Mouse (Mus musculus) E14TG2a.4 (cell line): Measurements from ENCODE around the gene Lrrc39.
"Not testable (repeated sequence)": the region's sequence is repeated elsewhere in the genome, so short reads cannot be mapped to it uniquely, and the experiment has no call there.

Experiments used
- H3K27me3 ChIP-seq: 2 replicates; pipeline ENCODE4 v1.6.1; 2014; ENCODE audit warnings: low read length, control low read depth; ENCODE audit not compliant: insufficient read depth
- H3K36me3 ChIP-seq: 2 replicates; pipeline ENCODE4 v1.6.1; 2014; ENCODE audit warnings: low read length, control low read depth; ENCODE audit not compliant: insufficient read depth
- H3K4me1 ChIP-seq: replicated peaks from 2 replicates; pipeline ENCODE4 v1.6.1; 2014; ENCODE audit warnings: low read depth, low read length, control low read depth
- H3K4me3 ChIP-seq: replicated peaks from 2 replicates; pipeline ENCODE4 v1.5.1; 2014; ENCODE audit warnings: mild to moderate bottlenecking, low read length
- H3K9me3 ChIP-seq: 2 replicates; pipeline ENCODE4 v1.6.1; 2014; ENCODE audit warnings: low read length, control low read depth
- CTCF ChIP-seq: conservative IDR thresholded peaks from 2 replicates; pipeline ENCODE4 v1.5.1; 2014; ENCODE audit warnings: low read length
- NANOG ChIP-seq: IDR thresholded peaks from 2 replicates; pipeline ENCODE4 v1.6.1; 2014; ENCODE audit warnings: borderline replicate concordance, low read length, mixed read lengths
- POU5F1 ChIP-seq: IDR thresholded peaks from 2 replicates; pipeline ENCODE4 v1.6.1; 2014; ENCODE audit warnings: low read length, borderline replicate concordance

The Lrrc39 gene

GRCm38 (mm10) chr3:116547430-116547829 lies 15.3 kb upstream of the Lrrc39 start:
- TF ChIP-seq POU5F1 (no peak), CTCF (no peak), NANOG (no peak)
- H3K36me3 ChIP-seq: peaks cover 81% of the 10 kb centered on the region
- no peak overlapping the region for H3K4me3 ChIP-seq
- peaks cover 21% of the 10 kb centered on the region for H3K9me3 ChIP-seq
- H3K27me3 ChIP-seq: no peaks in the 10 kb centered on the region
- peaks cover 2% of the 10 kb centered on the region; the same call in 1 of the 2 replicates for H3K4me1 ChIP-seq

DNA sequence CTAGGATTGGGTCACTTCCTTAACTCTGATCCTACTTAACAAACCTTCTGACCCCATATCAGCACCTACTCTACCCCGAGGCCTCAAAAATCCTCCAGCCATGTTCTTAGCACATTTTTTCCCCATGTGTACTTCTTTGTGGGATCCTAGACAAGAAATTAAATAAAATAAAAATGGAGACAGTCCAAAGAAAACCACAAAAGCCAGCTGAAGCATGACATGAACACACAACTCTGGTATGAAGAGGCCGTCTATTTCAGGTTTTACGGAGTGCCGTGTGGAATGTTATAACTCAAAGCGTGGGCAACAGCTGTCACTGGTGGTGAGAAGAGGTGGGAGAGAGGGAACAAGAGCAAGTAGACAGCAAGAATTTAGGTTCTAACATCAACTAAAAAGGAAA lies 11.4 kb upstream of the Lrrc39 start:
- H3K4me1 ChIP-seq: no peaks in the 10 kb centered on the region
- no peaks in the 10 kb centered on the region for H3K27me3 ChIP-seq
- peaks cover 26% of the 10 kb centered on the region for H3K9me3 ChIP-seq
- TF ChIP-seq CTCF (no peak), NANOG (no peak), POU5F1 (no peak)
- H3K4me3 ChIP-seq: no peak overlapping the region
- peaks cover 48% of the 10 kb centered on the region for H3K36me3 ChIP-seq

DNA sequence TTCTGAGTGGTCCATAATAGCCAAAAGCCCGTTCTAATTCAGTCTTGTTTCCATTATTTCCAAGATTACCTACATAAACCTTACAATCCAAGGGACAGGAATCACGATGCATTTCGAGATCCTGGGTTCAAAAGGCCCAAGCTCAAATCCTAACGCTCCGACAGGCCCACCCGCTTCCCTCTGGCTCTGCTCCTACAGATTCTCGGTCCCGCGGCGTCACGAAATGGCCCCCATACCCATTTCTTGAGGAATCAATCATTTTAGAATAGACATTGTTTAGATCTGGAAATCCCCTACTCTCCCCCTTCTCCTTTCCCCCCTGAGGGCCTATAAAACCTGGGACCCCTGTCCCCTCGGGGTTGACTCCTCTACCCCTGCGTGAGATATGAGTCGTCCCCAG lies 1.5 kb upstream of the Lrrc39 start:
- peaks cover 11% of the 10 kb centered on the region for H3K9me3 ChIP-seq
- H3K27me3 ChIP-seq, H3K36me3 ChIP-seq, H3K4me3 ChIP-seq, H3K4me1 ChIP-seq: not testable (repeated sequence)

DNA sequence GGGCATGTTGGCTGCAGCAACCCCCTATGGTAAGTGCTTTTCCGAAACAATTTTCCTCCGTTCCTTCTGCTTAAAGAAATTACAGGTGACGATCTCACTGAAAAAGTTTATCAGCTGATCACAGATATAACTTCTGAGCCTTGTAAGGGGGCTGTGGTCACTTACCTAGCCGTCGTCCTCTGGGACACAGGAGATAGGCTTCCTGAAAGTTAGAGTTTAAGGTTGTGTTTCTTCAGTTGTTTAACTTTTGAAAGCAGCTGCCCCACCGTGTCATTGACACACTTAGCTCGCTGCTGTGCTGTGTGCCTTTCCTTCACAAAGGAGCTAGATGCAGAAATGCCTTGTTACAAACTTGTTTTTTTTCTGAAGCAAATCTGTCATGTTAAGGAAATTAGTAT lies 321 bp downstream of the Lrrc39 start:
- Histone ChIP-seq H3K4me3 (no peak overlapping the region), H3K9me3 (peaks cover 17% of the 10 kb centered on the region), H3K4me1 (no peaks in the 10 kb centered on the region), H3K27me3 (no peaks in the 10 kb centered on the region), H3K36me3 (no peaks in the 10 kb centered on the region)
- no peak for TF ChIP-seq POU5F1
- TF ChIP-seq NANOG: no peak
- no peak for TF ChIP-seq CTCF

DNA sequence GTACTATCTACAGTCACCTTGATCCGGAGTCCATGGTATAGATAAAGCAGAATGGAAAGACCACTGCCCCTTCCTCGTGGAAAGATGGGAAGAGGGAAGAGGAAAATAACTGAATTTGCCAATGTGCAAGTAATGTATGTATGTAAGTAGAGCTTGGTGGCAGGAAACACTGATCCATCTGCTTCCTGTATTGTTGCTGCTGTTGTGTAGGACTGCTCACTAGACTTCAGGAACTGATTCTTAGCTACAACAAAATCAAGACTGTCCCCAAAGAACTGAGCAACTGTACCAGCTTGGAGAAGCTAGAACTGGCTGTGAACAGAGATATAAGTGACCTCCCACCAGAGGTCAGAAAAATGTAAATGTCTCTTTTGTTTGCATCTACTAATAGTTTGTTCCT lies 7.9 kb downstream of the Lrrc39 start:
- Histone ChIP-seq H3K9me3 (peaks cover 11% of the 10 kb centered on the region), H3K36me3 (no peaks in the 10 kb centered on the region), H3K27me3 (no peaks in the 10 kb centered on the region), H3K4me3 (no peak overlapping the region), H3K4me1 (no peaks in the 10 kb centered on the region)
- TF ChIP-seq POU5F1: no peak
- TF ChIP-seq NANOG: no peak
- no peak for TF ChIP-seq CTCF

DNA sequence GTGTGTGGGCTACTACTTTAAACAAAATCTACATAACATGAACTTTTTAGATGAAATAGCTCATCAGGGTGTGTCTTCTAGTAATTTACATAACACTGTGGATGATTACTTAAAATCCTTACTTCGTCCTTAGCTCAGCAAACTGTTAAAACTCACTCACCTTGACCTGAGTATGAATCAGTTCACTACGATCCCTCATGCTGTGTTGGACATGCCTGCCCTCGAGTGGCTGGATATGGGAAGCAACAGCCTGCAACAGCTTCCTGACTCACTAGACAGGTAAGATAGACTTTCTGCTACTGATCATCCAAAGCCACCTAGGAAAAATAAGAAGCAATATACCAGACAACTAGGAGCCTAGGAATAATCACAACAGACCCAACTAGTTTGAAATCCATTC lies 14.5 kb downstream of the Lrrc39 start:
- Histone ChIP-seq H3K4me1 (peaks cover 17% of the 10 kb centered on the region), H3K4me3 (no peak overlapping the region), H3K36me3 (peaks cover 24% of the 10 kb centered on the region), H3K27me3 (no peaks in the 10 kb centered on the region), H3K9me3 (no peaks in the 10 kb centered on the region)
- TF ChIP-seq CTCF: peak; percentile 23; the same call in 1 of the 2 replicates
- peak; percentile 49; the same call in 1 of the 2 replicates for TF ChIP-seq NANOG
- TF ChIP-seq POU5F1: no peak

DNA sequence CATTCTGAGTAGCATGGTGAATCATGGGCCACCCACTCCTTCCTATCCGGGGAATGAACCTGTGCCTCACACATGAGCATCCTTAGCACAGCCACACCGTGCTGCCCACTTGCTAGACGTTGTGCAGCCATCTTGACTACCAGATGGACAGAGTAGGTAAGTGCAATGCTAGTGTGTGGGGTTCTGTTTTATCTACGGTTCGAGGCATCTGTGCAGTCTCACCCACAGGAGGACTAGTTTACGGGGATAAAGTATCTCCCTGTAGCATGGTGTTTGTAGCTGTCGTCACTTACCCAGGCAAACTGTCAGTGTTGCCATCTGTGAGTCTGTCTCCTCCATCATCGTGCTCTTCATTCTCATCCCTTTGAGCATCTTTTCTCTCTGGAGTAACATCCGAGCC lies 19.4 kb downstream of the Lrrc39 start:
- no peak for TF ChIP-seq NANOG
- no peak for TF ChIP-seq POU5F1
- TF ChIP-seq CTCF: no peak
- peaks cover 70% of the 10 kb centered on the region for H3K36me3 ChIP-seq
- H3K9me3 ChIP-seq: no peaks in the 10 kb centered on the region
- H3K27me3 ChIP-seq: no peaks in the 10 kb centered on the region
- no peak overlapping the region for H3K4me3 ChIP-seq
- H3K4me1 ChIP-seq: peaks cover 11% of the 10 kb centered on the region

DNA sequence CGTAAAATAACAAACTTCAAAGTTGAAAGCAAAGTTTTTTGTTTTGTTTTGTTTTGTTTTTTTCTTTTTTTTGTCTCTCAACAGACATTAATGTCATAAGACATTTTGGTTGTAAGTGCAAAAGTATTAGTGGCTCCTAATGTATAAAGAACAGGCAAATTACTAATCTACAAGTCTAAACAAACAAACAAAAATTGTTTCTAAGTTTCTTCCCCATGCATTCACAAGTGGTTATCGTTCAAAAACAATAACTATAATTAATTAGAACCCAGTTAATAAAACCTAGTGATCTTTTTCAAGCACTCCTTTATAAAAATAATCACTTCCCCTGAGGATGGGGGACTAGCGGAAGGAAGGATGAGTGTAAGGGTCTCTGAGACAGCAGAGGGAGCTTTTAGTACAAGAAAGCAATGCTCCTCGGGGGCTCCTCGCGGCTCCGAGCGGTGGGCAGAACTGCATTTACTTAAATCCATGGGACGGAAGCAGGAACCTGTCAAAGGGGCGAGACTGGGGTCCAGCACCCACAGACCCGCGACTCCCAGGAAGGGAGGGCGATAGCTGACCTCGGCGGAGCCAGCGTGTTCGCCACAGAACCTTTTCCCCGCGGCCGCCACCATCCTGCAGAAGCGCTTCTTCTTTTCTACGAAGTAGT lies 31.4 kb downstream of the Lrrc39 start:
- H3K9me3 ChIP-seq: no peaks in the 10 kb centered on the region
- peaks cover 46% of the 10 kb centered on the region for H3K4me1 ChIP-seq
- no peaks in the 10 kb centered on the region for H3K27me3 ChIP-seq
- peaks cover 32% of the 10 kb centered on the region for H3K36me3 ChIP-seq
- peak overlapping the region; percentile 97 for H3K4me3 ChIP-seq
- TF ChIP-seq POU5F1 (no peak), CTCF (no peak), NANOG (no peak)

DNA sequence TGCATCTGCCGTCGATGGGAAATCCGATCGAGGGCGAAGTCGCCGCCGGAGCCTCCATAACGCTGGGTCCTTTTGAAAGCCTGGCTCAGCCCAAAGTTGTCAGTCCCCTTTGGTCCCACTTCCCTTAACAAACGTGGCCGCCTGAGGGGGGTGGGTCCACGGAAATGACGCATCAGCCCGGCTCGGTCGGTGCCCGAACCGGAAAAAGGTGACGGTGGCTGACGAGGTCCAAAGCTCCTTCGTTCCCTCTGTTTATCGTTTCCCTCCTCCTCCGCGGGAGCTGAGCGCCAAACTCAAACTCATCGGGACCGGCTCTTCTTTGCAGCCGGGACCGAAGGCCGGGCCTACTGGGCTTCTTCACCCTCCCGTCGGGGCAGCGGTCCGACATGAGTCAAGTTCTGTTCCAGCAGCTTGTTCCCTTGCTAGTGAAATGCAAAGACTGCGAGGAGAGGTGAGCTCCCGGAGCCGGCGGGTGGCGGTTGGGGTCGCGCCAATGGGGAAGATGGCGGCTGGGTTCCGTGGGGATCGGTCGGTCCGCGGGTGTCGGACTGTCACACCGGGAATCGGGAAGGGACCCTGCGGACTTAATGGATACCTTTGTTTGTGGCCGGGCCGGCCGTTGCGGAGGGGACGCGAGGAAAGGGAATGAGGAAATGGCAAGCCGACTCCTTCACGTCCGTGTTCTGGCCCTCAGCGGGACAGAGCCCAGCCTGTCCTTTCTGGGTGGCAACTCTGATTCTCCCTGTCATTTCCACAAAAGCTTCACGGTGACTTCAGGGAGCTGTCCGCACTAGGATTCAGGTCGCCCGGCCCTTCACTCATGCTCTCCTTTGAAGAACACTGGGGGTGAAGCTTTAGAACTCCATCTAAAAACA lies 32.2 kb downstream of the Lrrc39 start, which contains the start of gene Sass6:
Gene Sass6, plus strand, starts transcription at position 255 of the 875 bp plus-strand sequence.
- H3K4me1 ChIP-seq: peaks cover 51% of the 10 kb centered on the region
- no peaks in the 10 kb centered on the region for H3K9me3 ChIP-seq

More for the DNA sequence above, 32.2 kb downstream of the Lrrc39 start, which contains the start of gene Sass6:
- TF ChIP-seq NANOG: no peak
- TF ChIP-seq CTCF: no peak
- TF ChIP-seq POU5F1: no peak
- Histone ChIP-seq H3K36me3 (peaks cover 26% of the 10 kb centered on the region), H3K4me3 (peak within 1 kb of the TSS; percentile 97), H3K27me3 (no peaks in the 10 kb centered on the region)
